Mouse (Mus musculus) hindbrain, embryonic 15.5 days (tissue): ENCODE results near the gene Gm27179. TPM values are rescaled to one million over a fixed set of nuclear protein-coding genes. Genes with fewer than 3 reads are reported as not detected.
A peak's percentile ranks its signal among the peaks of the same experiment; 100 is the strongest.
"Not testable (repeated sequence)": the region's sequence is repeated elsewhere in the genome, so short reads cannot be mapped to it uniquely, and the experiment has no call there.

ENCODE experiments used
- ATAC-seq: fragments of 200-750 bp; cut with Nextera tagmentation; 2 replicates; pipeline ENCODE4 v1.8.0; 2017; ENCODE audit warnings: low read depth, moderate number of reproducible peaks, moderate TSS enrichment; ENCODE audit not compliant: low FRiP score
- H3K27ac ChIP-seq: fragments of 300-500 bp; sonication (generic); replicated peaks from 2 replicates; pipeline ENCODE4 v1.5.1; 2015; ENCODE audit warnings: mild to moderate bottlenecking, inconsistent platforms
- H3K27me3 ChIP-seq: fragments of 300-500 bp; sonication (generic); 2 replicates; pipeline ENCODE4 v1.6.1; 2015; ENCODE audit warnings: control low read depth, inconsistent platforms
- H3K36me3 ChIP-seq: fragments of 300-500 bp; sonication (generic); 2 replicates; pipeline ENCODE4 v1.6.1; 2015; ENCODE audit warnings: control low read depth, inconsistent platforms
- H3K4me1 ChIP-seq: fragments of 300-500 bp; sonication (generic); replicated peaks from 2 replicates; pipeline ENCODE4 v1.6.1; 2015; ENCODE audit warnings: control low read depth, inconsistent platforms
- H3K4me2 ChIP-seq: fragments of 300-500 bp; sonication (generic); 2 replicates; pipeline ENCODE4 v1.6.1; 2015; ENCODE audit warnings: moderate library complexity, mild to moderate bottlenecking, inconsistent platforms
- H3K4me3 ChIP-seq: fragments of 300-500 bp; sonication (generic); 2 replicates; pipeline ENCODE4 v1.5.1; 2015; ENCODE audit warnings: mild to moderate bottlenecking, inconsistent platforms
- H3K9ac ChIP-seq: fragments of 300-500 bp; sonication (generic); 2 replicates; pipeline ENCODE4 v1.6.1; 2015; ENCODE audit warnings: inconsistent platforms
- H3K9me3 ChIP-seq: fragments of 300-500 bp; sonication (generic); 2 replicates; pipeline ENCODE4 v1.6.1; 2016; ENCODE audit warnings: control low read depth, inconsistent platforms
- WGBS: fragments of 180-500 bp; shearing (Covaris S2); methylation state at CpG from one replicate; pipeline ENCODE4 v1.1.7; 2015; 5-methylcytosine and 5-hydroxymethylcytosine counted together
- polyA plus RNA-seq: library from polyadenylated mRNA; unstranded; fragments of >200 nt; fragmentation: Nextera tagmentation; extraction: Ambion mirVana; gene quantifications from 2 replicates; pipeline ENCODE4 v1.2.1, GENCODE M21; 2015

Gm27179 gene
- polyA plus RNA-seq, 1 experiment from 2014 or later = not detected

- H3K9me3 ChIP-seq, H3K4me3 ChIP-seq, H3K27ac ChIP-seq, H3K4me2 ChIP-seq, ATAC-seq, H3K36me3 ChIP-seq, H3K27me3 ChIP-seq, H3K4me1 ChIP-seq, H3K9ac ChIP-seq: not testable (repeated sequence)
- WGBS = no CpG with 5 or more reads among the region's 1 CpGs
Observed at GRCm38 (mm10) chr14:69507000-69507399, 5.3 kb downstream of the Gm27179 start.

DNA sequence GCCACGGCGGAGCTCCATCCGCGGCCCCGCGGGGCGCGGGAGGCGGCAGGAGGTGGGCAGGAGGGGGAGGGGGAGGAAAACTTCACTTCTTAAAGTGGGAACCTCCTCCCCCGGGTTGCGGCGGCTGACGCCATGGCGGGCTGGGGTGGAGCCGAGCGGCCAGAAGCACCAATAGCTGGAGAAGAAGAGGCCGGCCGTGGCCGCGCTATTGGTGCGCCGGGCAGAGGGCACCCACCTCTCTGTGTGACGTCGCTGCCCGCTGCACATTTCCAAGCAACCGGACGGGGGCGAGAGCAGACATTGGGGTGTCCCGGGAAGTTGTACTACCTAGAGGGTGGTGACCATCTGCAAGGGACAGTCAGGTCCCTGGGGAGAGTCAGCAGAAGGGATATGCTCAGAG, 9.2 kb downstream of the Gm27179 start, which contains the start of gene Gm16867:
TSS of gene Gm16867 (minus strand) at position 189 of the 400 bp plus-strand sequence.
- not testable (repeated sequence) for H3K9me3 ChIP-seq, H3K27me3 ChIP-seq, H3K27ac ChIP-seq, H3K9ac ChIP-seq, H3K4me3 ChIP-seq, H3K4me2 ChIP-seq, H3K36me3 ChIP-seq, H3K4me1 ChIP-seq
- peak; percentile 99 for ATAC-seq
- no CpG with 5 or more reads among the region's 29 CpGs for WGBS

- not testable (repeated sequence) for H3K4me1 ChIP-seq, H3K9me3 ChIP-seq, H3K9ac ChIP-seq, H3K27ac ChIP-seq, H3K27me3 ChIP-seq, H3K36me3 ChIP-seq, H3K4me2 ChIP-seq, H3K4me3 ChIP-seq
- peak; percentile 80 for ATAC-seq
- WGBS = no CpG with 5 or more reads among the region's 73 CpGs
Observed at GRCm38 (mm10) chr14:69502440-69503150, 9.8 kb downstream of the Gm27179 start.

DNA sequence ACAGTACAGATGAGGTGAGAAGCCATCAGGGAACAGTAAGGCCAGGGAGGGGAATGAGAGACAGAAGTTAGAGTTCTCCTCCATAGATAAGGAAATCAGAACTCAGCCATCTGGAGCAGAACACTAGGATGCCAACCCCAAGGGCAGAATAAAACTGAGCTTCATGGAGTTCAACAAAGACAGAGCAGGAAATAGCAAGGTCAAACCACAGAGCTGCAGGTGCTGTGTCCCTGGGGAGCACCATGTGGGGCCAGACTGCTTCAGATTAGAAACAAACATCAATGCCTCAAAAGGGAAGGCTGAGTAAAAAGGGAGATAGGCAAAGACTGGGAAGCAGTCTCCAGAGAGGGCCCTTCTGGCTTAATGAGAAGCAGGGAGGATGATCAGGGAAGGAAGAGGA, 16.1 kb downstream of the Gm27179 start:
- H3K9me3 ChIP-seq, H3K36me3 ChIP-seq, H3K9ac ChIP-seq, H3K27me3 ChIP-seq, H3K4me3 ChIP-seq, H3K4me1 ChIP-seq, H3K4me2 ChIP-seq, ATAC-seq, H3K27ac ChIP-seq: not testable (repeated sequence)

GRCm38 (mm10) chr14:69494946-69495345, 17.4 kb downstream of the Gm27179 start:
- H3K9ac ChIP-seq, H3K9me3 ChIP-seq, H3K36me3 ChIP-seq, H3K4me1 ChIP-seq, H3K4me2 ChIP-seq, H3K27me3 ChIP-seq, ATAC-seq, H3K27ac ChIP-seq, H3K4me3 ChIP-seq: not testable (repeated sequence)
- no CpG with 5 or more reads among the region's 2 CpGs for WGBS

DNA sequence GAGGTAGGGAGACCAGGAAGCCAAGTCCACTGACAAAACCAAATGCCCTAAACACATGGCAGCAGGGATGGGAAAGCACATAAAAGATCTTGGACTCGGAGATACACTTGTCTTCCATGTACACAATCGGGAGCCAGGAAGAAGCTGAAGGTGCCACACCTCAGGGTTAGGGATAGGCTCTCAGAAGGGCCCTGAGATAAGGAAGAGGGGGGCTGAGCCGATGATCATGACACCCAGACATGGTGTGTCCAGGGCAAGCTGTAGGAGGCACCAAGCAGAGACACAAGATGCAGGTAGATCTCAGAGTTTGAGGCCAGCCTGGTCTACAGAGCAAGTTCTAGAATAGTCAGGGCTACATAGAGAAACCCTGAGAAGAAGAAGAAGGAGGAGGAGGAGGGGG, 17.8 kb downstream of the Gm27179 start:
- not testable (repeated sequence) for H3K27me3 ChIP-seq, H3K9ac ChIP-seq, H3K4me1 ChIP-seq, H3K36me3 ChIP-seq, ATAC-seq, H3K4me2 ChIP-seq, H3K4me3 ChIP-seq, H3K9me3 ChIP-seq, H3K27ac ChIP-seq
- WGBS = no CpG with 5 or more reads among the region's 3 CpGs

DNA sequence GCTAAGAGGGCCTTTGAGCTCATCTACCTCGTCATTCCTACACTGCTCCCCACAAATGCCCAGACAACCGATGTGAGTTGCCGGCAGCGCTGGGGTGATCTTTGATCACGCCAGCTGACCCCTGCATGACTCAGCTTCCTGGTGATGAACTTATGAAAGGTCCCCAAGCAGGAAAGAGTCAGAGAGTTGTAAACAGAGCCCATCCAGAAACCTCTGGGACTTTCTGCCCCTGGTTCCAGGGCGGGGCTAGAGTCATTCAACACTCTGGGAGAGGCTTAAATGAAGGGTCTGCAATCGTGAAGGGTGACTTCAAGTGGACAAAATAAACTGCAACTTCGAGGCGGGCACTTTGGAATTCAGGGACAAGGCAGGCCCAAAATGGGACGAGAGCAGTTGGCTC, 24.3 kb downstream of the Gm27179 start:
- H3K27me3 ChIP-seq, H3K36me3 ChIP-seq, H3K4me3 ChIP-seq, ATAC-seq, H3K27ac ChIP-seq, H3K9ac ChIP-seq, H3K4me1 ChIP-seq, H3K4me2 ChIP-seq, H3K9me3 ChIP-seq: not testable (repeated sequence)
- no CpG with 5 or more reads among the region's 10 CpGs for WGBS

DNA sequence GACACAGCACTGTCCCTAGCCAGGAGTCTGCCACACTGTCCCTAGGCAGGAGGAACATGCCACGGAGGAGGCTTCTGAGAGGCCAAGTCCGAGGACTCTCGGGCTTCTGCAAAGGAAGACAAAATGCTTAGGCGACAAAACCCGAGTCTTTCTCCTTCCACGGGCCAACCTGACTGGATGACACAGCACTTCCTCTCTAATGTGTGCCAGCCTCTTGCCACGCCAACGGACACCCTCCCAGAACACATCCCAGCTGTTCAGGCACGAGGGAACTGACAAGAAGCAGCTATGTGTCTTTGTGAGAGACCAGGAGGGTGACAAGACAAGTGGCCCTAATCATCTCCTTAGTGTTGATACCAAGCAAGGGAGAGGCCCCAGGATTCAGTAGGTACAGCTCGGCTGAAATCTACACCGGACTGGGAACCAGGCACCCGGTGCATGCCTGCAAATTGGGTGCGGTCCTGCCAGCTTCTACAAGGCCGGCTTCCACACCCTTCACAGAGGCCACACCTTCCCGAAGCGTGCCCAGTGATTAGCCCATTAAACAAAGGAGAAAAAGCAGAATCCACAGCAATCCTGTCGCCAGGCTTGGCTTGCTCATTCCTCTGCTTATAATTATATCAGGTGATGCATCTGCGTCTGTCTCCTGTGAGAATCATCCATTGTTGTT, 26.7 kb downstream of the Gm27179 start:
- H3K4me2 ChIP-seq, H3K27me3 ChIP-seq, H3K4me3 ChIP-seq, H3K4me1 ChIP-seq, H3K36me3 ChIP-seq, ATAC-seq, H3K9ac ChIP-seq, H3K27ac ChIP-seq, H3K9me3 ChIP-seq: not testable (repeated sequence)
- WGBS = no CpG with 5 or more reads among the region's 18 CpGs

DNA sequence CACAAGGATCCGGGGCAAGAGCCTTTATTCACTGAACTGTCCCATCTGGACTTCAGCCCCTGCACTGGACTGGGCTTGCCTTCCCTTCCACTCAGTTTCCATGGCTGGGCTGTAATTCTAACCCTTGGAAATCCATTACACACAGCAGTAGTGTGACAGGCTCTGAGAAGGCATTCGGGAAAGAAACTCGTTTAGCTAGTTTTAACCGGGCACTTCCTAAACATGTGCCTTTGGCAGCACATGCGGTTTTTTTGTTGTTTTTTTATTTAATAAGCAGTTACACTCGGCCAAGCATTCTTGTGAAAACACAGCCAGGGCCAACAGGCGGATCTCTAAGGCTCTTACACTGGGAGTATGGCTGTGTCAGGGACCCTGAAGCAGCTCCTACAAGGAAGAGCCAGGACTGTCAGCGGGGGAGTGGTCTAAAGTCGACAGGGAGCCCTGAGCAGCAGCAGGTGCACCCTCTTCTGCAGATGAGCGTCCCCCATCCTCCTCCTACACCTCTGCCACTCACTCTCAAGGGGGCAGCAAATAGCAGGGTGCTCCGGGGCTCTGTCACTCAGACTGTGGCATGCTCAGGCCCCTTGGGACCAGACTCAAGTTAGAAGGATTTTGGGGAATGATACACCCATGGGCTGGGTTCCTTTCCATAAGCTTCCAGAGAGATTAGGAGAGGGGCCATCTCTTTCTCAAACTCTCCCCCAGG, 38.3 kb downstream of the Gm27179 start:
- H3K27ac ChIP-seq, H3K4me3 ChIP-seq, ATAC-seq, H3K4me1 ChIP-seq, H3K9ac ChIP-seq, H3K36me3 ChIP-seq, H3K27me3 ChIP-seq, H3K4me2 ChIP-seq, H3K9me3 ChIP-seq: not testable (repeated sequence)
- WGBS = no CpG with 5 or more reads among the region's 11 CpGs

- H3K36me3 ChIP-seq, H3K27ac ChIP-seq, H3K9ac ChIP-seq, H3K4me1 ChIP-seq, H3K27me3 ChIP-seq, ATAC-seq, H3K4me2 ChIP-seq, H3K4me3 ChIP-seq, H3K9me3 ChIP-seq: not testable (repeated sequence)
- no CpG with 5 or more reads among the region's 2 CpGs for WGBS
Observed at GRCm38 (mm10) chr14:69473322-69473721, 39.0 kb downstream of the Gm27179 start.

DNA sequence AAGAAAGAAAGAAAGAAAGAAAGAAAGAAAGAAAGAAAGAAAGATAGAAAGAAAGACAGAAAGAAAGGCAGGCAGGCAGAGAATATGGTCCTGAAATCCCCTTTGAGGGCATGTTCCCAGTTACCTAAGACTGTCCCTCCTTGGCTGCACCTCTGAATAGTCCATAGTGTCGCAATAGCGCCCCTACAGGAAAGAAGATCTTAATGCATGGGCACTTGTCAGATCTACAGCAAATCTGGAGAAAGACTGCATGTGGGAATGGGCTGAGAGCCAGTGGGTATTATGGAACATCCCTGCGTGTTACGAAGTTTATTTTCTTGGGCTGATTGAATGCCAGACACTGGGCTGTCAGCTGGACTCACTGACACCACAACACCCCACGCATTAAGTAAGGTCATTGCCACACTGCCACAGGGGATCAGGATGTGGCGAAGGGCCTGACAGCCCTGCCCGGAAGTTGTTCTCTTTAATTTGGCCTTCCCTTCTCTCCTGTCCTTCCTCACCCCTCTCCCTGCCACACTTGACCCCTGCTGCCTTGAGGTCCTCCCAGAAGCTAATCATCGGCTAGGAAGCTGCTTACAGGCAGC, 42.1 kb downstream of the Gm27179 start:
- not testable (repeated sequence) for H3K27ac ChIP-seq, H3K4me2 ChIP-seq, H3K9ac ChIP-seq, H3K36me3 ChIP-seq, ATAC-seq, H3K9me3 ChIP-seq, H3K4me1 ChIP-seq, H3K27me3 ChIP-seq, H3K4me3 ChIP-seq
- WGBS = no CpG with 5 or more reads among the region's 8 CpGs

- not testable (repeated sequence) for H3K9me3 ChIP-seq, H3K4me1 ChIP-seq, ATAC-seq, H3K27ac ChIP-seq, H3K4me3 ChIP-seq, H3K9ac ChIP-seq, H3K27me3 ChIP-seq, H3K36me3 ChIP-seq, H3K4me2 ChIP-seq
- WGBS = no CpG with 5 or more reads among the region's 17 CpGs
Observed at GRCm38 (mm10) chr14:69467612-69468366, 44.6 kb downstream of the Gm27179 start.
